Mouse (Mus musculus): ENCODE measurements around the gene Ghrhr.

Gene Ghrhr

GRCm38 (mm10) chr6:55353711-55354445, 22.2 kb upstream of the Ghrhr start:
- no peak for DNase-seq

GRCm38 (mm10) chr6:55354456-55355117, 21.5 kb upstream of the Ghrhr start:
- DNase-seq, result no peak

GRCm38 (mm10) chr6:55355575-55355974, 20.5 kb upstream of the Ghrhr start:
- DNase-seq, result no peak

GRCm38 (mm10) chr6:55356017-55356703, 19.9 kb upstream of the Ghrhr start:
- no peak for DNase-seq

DNA sequence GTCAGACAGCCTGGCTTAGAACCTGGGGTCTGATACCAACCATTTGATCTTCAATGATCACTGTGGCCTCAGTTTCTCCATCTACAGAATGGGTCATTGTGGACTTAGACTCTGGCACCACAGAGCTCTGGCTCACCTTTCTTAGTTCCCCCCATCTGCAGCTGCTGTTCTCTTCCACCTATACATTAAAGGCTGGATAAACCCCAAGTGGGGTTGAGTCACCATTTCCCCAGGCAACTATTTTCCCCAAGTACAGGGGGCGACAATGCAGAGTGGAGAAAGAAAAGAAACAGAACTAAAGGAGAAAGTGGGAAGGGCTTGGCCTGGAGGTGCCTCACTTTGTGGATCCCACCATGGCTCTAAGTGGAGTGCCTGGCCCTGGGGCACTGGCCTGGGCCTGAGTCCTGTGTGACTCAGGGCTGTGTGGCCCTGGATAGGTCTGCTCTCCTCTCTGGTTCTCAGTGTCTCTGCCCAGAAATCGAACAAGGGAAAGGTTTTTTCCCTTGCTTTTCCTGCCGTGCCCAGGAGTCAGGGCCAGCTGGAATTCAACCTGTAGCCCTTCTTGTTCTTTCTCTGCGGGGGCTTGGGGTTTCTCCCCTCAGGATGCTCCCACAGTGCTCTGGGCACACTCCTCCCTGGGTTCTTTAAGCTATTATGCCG, 19.0 kb upstream of the Ghrhr start:
- DNase-seq, result no peak

DNA sequence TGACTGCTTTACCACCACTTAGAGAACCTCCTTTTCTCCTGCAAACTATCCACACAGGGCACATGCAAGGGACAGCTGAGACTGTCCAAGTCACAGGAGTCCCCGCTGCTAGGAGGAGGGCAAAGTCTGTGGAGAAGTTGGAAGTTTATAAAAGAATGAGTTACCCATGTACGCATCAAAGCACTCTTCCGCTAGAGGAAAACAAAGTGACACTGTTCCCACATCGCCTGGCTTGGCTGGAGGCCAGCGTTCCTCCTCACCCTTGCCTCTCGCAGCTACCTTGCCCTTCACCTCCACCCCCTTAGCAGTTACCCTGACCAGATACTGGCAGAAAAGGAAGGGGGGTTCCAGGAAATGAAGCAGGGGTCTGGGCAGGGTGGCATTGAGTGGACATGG, 18.5 kb upstream of the Ghrhr start:
- no peak for DNase-seq

GRCm38 (mm10) chr6:55358731-55359143, 17.4 kb upstream of the Ghrhr start:
- no peak for DNase-seq

GRCm38 (mm10) chr6:55362663-55363062, 13.4 kb upstream of the Ghrhr start:
- DNase-seq, result no peak

GRCm38 (mm10) chr6:55367126-55367525, 9.0 kb upstream of the Ghrhr start:
- no peak for DNase-seq

DNA sequence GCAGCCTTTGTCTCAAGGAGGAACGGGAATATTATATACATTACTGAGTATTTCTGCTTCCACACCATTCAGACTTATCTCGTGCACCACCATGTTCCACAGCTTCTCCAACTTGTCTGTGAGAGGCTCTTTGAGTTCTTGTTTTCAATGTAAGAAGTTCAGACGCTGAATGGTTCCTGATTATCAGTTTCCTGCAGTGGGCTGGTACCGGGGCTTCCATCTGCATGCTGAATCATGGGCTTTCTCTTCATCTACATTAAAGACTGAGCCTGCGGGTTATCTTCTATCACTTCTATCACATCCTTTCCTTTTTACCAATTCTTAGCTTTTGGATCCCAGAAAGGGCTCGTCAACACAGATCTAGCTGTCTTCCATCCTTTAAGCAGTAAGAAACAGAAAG, 5.3 kb upstream of the Ghrhr start:
- no peak for DNase-seq

- no peak for DNase-seq
Measured at GRCm38 (mm10) chr6:55376511-55376910, 416 bp downstream of the Ghrhr start.

DNA sequence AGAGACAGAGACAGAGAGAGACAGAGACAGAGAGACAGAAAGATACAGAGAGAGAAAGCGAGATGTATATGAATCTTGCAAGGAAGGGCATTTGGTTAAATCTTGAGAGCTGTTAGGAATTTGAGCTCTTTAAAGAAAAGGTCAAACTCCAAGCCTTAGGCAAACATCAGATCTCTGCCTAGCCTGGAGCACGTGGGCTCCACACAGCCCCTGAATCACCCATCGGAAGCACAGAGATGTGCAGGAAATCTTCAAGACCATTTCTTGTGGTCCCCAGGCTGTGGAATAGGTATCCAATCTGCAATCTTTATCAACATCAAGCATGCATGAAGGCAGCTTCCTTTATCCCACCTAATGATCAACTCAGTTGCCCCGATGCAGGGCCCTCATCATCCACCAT, 1.4 kb downstream of the Ghrhr start:
- DNase-seq, result no peak

DNA sequence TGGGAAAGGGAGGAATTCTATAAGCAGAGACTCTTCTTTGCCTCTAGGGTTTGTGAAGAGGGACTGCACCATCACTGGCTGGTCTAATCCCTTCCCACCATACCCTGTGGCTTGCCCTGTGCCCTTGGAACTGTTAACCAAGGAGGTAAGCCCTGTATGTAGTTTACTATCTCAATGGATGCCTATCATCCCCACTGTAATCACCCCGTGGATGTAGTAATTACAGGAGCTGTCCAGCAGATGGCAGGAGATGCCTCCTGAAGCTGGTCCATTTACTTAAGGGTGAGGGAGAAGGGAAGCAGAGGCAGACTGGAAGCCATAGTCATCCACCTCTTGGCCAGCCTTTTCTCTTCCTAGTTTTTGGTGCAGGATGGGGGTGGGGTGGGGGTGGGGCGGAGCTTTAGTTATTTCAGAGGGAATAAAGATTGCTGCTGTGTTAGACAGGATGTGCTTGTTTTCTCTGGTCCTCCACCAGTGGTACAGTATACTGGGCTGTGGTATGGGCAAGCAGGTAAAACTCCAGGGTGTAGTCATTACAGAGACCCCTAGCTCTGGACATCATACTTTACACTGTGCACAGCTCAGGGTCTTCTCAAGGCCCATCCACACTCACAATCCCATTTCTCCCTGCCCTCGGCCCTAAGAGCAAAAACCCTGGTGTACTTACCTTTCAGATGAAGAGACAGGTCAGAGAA, 3.7 kb downstream of the Ghrhr start:
- DNase-seq, result peak; percentile 51

DNA sequence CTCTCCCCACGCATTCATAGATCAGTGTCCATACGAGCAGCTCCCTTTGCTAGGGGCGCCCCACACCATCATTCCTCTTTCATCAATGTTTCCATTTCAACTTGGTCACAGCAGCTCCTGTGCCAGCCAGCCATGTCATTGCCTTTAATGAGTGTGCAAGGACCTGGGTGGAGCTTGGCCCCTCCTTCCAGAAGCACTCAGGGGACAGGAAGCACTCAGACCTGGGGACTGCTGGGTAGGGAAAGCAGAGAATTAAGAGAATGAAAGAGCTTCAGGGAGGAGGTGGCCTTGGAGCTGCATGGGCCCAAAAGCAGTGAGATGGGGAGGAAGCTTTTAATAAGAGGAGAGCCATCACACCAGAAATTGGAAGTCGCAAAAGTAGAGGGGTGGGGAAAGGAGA, 5.9 kb downstream of the Ghrhr start:
- DNase-seq, result no peak

DNA sequence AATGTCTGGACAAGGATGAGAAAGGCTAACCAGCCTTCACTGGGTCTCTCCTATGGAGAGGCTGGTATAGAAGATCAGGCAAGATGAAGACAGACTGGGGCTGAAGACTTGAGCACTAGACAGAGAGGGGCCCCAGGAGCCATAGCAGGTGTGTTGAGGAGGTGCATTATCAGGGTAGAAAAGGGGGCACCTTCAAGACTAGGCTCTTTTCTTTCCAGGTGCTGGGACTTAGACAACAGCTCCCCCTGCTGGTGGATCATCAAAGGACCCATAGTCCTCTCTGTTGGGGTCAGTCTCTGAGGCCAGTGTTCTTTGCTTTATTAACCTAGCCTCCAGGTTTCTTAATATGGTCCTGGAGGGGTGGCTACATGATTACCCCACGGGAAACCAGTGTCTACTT, 7.8 kb downstream of the Ghrhr start:
- peak; percentile 61 for DNase-seq

DNA sequence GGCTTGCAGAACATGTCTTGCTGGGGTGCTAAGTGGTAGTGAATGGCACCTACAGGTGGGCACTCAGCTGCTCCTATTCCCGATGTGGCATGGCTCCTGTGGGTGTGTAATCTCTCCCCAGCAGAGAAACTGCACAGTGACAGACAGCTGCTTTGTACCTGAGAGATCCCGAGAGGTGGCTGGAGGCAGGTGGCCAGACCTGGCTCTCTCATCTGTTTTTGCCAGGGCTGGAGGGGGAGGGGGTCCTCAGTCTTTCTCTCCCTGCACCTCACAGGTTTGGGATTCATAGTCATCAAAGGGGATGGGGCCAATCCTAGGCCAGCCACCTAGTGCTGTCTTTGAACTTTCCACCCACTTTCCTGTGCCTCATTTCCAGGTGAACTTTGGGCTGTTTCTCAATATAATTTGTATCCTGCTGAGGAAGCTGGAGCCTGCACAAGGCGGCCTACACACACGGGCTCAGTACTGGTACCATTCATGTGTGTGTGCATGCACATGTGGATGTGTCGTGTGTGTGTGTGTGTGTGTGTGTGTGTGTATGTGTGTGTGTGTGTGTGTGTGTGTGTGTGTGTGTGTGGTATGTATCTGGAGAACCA, 8.4 kb downstream of the Ghrhr start:
- DNase-seq, result no peak

- DNase-seq, result no peak
Measured at GRCm38 (mm10) chr6:55388546-55389169, 12.6 kb downstream of the Ghrhr start.

- no peak for DNase-seq
Measured at GRCm38 (mm10) chr6:55389321-55389720, 13.2 kb downstream of the Ghrhr start.

DNA sequence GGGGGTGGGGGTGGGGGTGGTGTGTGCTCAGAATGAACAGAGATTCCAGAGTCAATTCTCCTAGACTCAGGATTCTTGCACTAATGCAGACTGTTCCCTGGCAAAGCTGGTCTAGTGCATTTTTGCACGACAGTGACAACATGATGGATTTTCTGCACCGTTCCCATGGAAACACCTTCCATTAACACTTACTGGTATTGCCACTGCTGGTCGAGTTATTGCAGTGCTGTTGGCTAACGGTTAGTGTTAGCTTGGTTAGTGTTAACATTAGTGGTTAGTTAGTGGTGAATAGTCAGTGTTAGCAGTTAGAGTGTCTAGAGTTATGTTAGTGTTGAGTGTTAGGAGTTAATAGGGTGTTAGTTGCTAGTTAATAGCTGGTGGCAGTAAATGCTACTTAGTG, 15.7 kb downstream of the Ghrhr start:
- no peak for DNase-seq

DNA sequence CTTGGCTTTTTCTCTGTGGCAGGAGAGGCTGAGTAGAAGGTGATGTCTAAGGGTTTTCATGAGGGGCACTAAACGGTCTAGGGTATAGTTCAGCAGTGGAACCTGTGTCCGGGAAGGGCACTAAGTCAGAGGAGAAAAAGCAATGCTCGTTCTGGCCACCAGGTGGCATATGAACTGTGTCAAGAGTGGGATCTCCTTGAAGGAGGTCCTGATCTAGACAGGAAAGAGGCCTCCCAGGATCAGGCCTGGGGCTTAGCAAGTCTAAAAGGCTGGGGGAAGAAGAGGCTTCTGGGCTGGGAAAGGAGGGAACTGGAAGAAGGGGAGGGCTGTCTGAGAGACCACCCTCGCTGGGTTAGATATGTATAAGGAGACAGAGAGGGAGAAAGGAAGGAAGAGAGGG, 16.4 kb downstream of the Ghrhr start:
- DNase-seq, result peak; percentile 83

- DNase-seq, result peak; percentile 54
Measured at GRCm38 (mm10) chr6:55394854-55395253, 18.8 kb downstream of the Ghrhr start.

DNA sequence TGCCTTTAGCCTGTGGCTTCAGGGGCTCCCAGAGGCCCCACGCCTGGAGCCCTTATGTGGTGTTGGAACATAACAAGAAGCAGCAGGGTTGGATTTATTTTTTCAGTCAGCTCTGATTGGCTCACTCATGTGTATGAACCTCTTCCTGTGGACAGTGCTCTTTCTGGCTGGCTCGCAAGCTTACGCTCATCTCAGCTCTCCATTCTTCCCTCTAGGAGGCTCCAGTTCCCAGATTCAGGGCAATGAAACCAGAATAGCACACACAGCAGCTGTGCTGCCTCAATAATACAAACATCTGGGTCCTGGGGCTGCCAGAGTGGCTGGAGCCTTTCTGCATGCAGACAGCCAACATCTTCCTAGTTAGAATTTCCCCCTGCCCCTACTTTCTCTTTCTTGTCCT, 20.1 kb downstream of the Ghrhr start:
- no peak for DNase-seq
